Mouse (Mus musculus) cerebellum, adult 2 months (tissue): Measurements from ENCODE around the gene Dgkq.

Experiments used
- CTCF ChIP-seq: fragments of 200-500 bp; IDR thresholded peaks from 2 replicates; pipeline ENCODE4 v1.5.1; 2011; ENCODE audit warnings: low read depth, mild to moderate bottlenecking, control low read depth, low read length, moderate library complexity, borderline replicate concordance; ENCODE audit not compliant: insufficient read depth
- POLR2A ChIP-seq: fragments of 200-500 bp; IDR thresholded peaks from 2 replicates; pipeline ENCODE4 v1.6.1; 2011; ENCODE audit warnings: low read length, control low read depth, borderline replicate concordance; ENCODE audit not compliant: insufficient read depth

GRCm38 (mm10) chr5:108668387-108668932 is 1.0 kb downstream of the Dgkq start:
- no peak for TF ChIP-seq CTCF
- no peak for TF ChIP-seq POLR2A
